Mouse (Mus musculus): ENCODE data around the gene Cenpv.

- TF ChIP-seq CTCF (IDR thresholded peaks at IDR 0.05; ENCODE audit: borderline replicate concordance, insufficient read depth, low read depth, low read length): no peak
- no peak for TF ChIP-seq POLR2A (IDR thresholded peaks at IDR 0.05; ENCODE audit: borderline replicate concordance, insufficient read depth, low read length)
Observed at GRCm38 (mm10) chr11:62543991-62544390, 4.9 kb upstream of the Cenpv start.

Measured in cerebellum, adult 2 months (tissue).